Mouse (Mus musculus): Measurements from ENCODE around the gene Rabl2.

DNA sequence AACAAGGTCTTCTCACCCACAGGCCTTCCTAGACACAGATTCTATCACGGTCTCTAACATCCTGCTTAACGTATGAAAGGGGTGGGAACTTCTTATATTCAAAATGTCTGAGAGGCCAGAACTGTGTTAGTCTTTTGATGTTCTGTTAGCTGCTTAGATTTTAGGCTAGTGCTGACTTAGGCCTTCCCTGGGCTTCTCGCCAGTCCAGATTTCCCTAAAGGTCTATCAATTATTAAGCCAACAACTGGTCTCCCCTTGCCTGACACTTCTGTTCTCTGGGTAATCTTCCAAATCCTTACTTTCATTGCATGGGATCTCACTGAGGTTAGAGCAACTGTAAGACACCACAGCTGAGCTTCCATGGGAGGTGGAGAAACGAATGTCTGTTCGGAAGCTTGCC, 2.6 kb downstream of the Rabl2 start:
- no peak for TF ChIP-seq CTCF (IDR thresholded peaks at IDR 0.05; ENCODE audit: extremely low read depth, insufficient read length, insufficient replicate concordance, low read depth, low read length)
- TF ChIP-seq POLR2A (IDR thresholded peaks at IDR 0.05; ENCODE audit: low read depth, low read length): no peak
